Mouse (Mus musculus): ENCODE results near the gene Sult2b1. TPM values are rescaled to one million over a fixed set of nuclear protein-coding genes. Genes with fewer than 3 reads are reported as not detected.
A peak's percentile ranks its signal among the peaks of the same experiment; 100 is the strongest.

Sult2b1 gene
- total and polyA plus RNA-seq, 3 experiments, result 0.08 TPM; not detected in 2

GRCm38 (mm10) chr7:45699523-45700141 is 84.8 kb downstream of the Sult2b1 start, which contains the start of gene Car11:
TSS of gene Car11 (plus strand) at chr7:45699843.
- peak within 1 kb of the TSS; percentile 68 for H3K9ac ChIP-seq (ENCODE audit: low read depth, low read length)
- WGBS, result 7% methylated on average over 36 of the region's 36 CpGs
- H3K79me2 ChIP-seq (replicated peaks; ENCODE audit: control insufficient read depth, insufficient read depth, low read length), result no peaks in the 10 kb centered on the region
- no peaks in the 10 kb centered on the region for H3K36me3 ChIP-seq (ENCODE audit: control insufficient read depth, insufficient read depth, low read length)
- TF ChIP-seq CTCF (IDR thresholded peaks at IDR 0.05), result no peak
- no peak for TF ChIP-seq EP300 (IDR thresholded peaks at IDR 0.05; ENCODE audit: insufficient read depth, low read depth, low read length)
- TF ChIP-seq POLR2A (IDR thresholded peaks at IDR 0.05; ENCODE audit: insufficient read depth, low read depth, low read length), result no peak
- peaks cover 9% of the 10 kb centered on the region for H3K4me1 ChIP-seq (ENCODE audit: control insufficient read depth, insufficient read depth, low read length)
- H3K27ac ChIP-seq, result peak within 1 kb of the TSS; percentile 2; the same call in 1 of the 2 replicates
- H3K27me3 ChIP-seq (ENCODE audit: control insufficient read depth, insufficient read depth, low read length), result 0 out of 2 replicates have a peak, but pooled peaks cover 3% of the 10 kb centered on the region
- H3K4me3 ChIP-seq, result peak within 1 kb of the TSS; percentile 44
- no peak for DNase-seq
- intact Hi-C loops (cut with DNase I), result loop anchor here (5.0 kb wide), 3 partner anchors 172 to 1147 kb away; partner anchors contain the start of genes Nr1h2, Plekha4 and Ppp1r15a

GRCm38 (mm10) chr7:45697894-45698293 is 86.6 kb downstream of the Sult2b1 start:
- Histone ChIP-seq H3K27me3 (ENCODE audit: control insufficient read depth, insufficient read depth, low read length) (0 out of 2 replicates have a peak, but pooled peaks cover 3% of the 10 kb centered on the region), H3K79me2 (replicated peaks; ENCODE audit: control insufficient read depth, insufficient read depth, low read length) (no peaks in the 10 kb centered on the region), H3K4me3 (no peak overlapping the region), H3K27ac (no peak overlapping the region), H3K36me3 (ENCODE audit: control insufficient read depth, insufficient read depth, low read length) (no peaks in the 10 kb centered on the region), H3K4me1 (ENCODE audit: control insufficient read depth, insufficient read depth, low read length) (peaks cover 4% of the 10 kb centered on the region; the same call in 1 of the 2 replicates), H3K9ac (ENCODE audit: low read depth, low read length) (no peak overlapping the region)
- 76% methylated on average over 7 of the region's 7 CpGs for WGBS
- TF ChIP-seq POLR2A (IDR thresholded peaks at IDR 0.05; ENCODE audit: insufficient read depth, low read depth, low read length) (no peak), CTCF (IDR thresholded peaks at IDR 0.05) (no peak), EP300 (IDR thresholded peaks at IDR 0.05; ENCODE audit: insufficient read depth, low read depth, low read length) (no peak)
- intact Hi-C loops (cut with DNase I), result no loop called here
- no peak for DNase-seq

GRCm38 (mm10) chr7:45695098-45695497 is 89.4 kb downstream of the Sult2b1 start:
- 30% methylated on average over 6 of the region's 6 CpGs for WGBS
- intact Hi-C loops (cut with DNase I), result no loop called here
- no peak overlapping the region for H3K9ac ChIP-seq (ENCODE audit: low read depth, low read length)
- H3K4me1 ChIP-seq (ENCODE audit: control insufficient read depth, insufficient read depth, low read length), result 0 out of 2 replicates have a peak, but pooled peaks cover 1% of the 10 kb centered on the region
- H3K27me3 ChIP-seq (ENCODE audit: control insufficient read depth, insufficient read depth, low read length), result 0 out of 2 replicates have a peak, but pooled peaks cover 3% of the 10 kb centered on the region
- H3K79me2 ChIP-seq (replicated peaks; ENCODE audit: control insufficient read depth, insufficient read depth, low read length), result no peaks in the 10 kb centered on the region
- H3K4me3 ChIP-seq, result no peak overlapping the region
- DNase-seq, result no peak
- TF ChIP-seq EP300 (IDR thresholded peaks at IDR 0.05; ENCODE audit: insufficient read depth, low read depth, low read length), result no peak
- no peak for TF ChIP-seq POLR2A (IDR thresholded peaks at IDR 0.05; ENCODE audit: insufficient read depth, low read depth, low read length)
- TF ChIP-seq CTCF (IDR thresholded peaks at IDR 0.05), result no peak
- no peak overlapping the region for H3K27ac ChIP-seq
- no peaks in the 10 kb centered on the region for H3K36me3 ChIP-seq (ENCODE audit: control insufficient read depth, insufficient read depth, low read length)

- Histone ChIP-seq H3K9ac (ENCODE audit: low read depth, low read length) (no peak within 1 kb of the TSS), H3K36me3 (ENCODE audit: control insufficient read depth, insufficient read depth, low read length) (no peaks in the 10 kb centered on the region), H3K79me2 (replicated peaks; ENCODE audit: control insufficient read depth, insufficient read depth, low read length) (no peaks in the 10 kb centered on the region), H3K27me3 (ENCODE audit: control insufficient read depth, insufficient read depth, low read length) (no peaks in the 10 kb centered on the region), H3K4me3 (no peak within 1 kb of the TSS), H3K4me1 (ENCODE audit: control insufficient read depth, insufficient read depth, low read length) (peaks cover 1% of the 10 kb centered on the region; the same call in 1 of the 2 replicates), H3K27ac (no peak within 1 kb of the TSS)
- no peak for TF ChIP-seq CTCF (IDR thresholded peaks at IDR 0.05)
- TF ChIP-seq POLR2A (IDR thresholded peaks at IDR 0.05; ENCODE audit: insufficient read depth, low read depth, low read length), result no peak
- no peak for TF ChIP-seq EP300 (IDR thresholded peaks at IDR 0.05; ENCODE audit: insufficient read depth, low read depth, low read length)
- 91% methylated on average over 50 of the region's 50 CpGs for WGBS
- intact Hi-C loops (cut with DNase I), result no loop called here
- no peak for DNase-seq
Measured at GRCm38 (mm10) chr7:45693921-45694591, 90.4 kb downstream of the Sult2b1 start, which contains the start of gene Sec1. TSS of gene Sec1 (minus strand) at chr7:45694402.

GRCm38 (mm10) chr7:45692364-45692763 is 92.1 kb downstream of the Sult2b1 start:
- DNase-seq, result no peak
- Histone ChIP-seq H3K9ac (ENCODE audit: low read depth, low read length) (no peak overlapping the region), H3K27ac (no peak overlapping the region), H3K4me1 (ENCODE audit: control insufficient read depth, insufficient read depth, low read length) (peaks cover 1% of the 10 kb centered on the region; the same call in 1 of the 2 replicates), H3K36me3 (ENCODE audit: control insufficient read depth, insufficient read depth, low read length) (no peaks in the 10 kb centered on the region), H3K4me3 (no peak overlapping the region), H3K27me3 (ENCODE audit: control insufficient read depth, insufficient read depth, low read length) (no peaks in the 10 kb centered on the region), H3K79me2 (replicated peaks; ENCODE audit: control insufficient read depth, insufficient read depth, low read length) (no peaks in the 10 kb centered on the region)
- WGBS, result 76% methylated on average over 2 of the region's 2 CpGs
- intact Hi-C loops (cut with DNase I), result no loop called here
- TF ChIP-seq POLR2A (IDR thresholded peaks at IDR 0.05; ENCODE audit: insufficient read depth, low read depth, low read length) (no peak), EP300 (IDR thresholded peaks at IDR 0.05; ENCODE audit: insufficient read depth, low read depth, low read length) (no peak), CTCF (IDR thresholded peaks at IDR 0.05) (no peak)
